Mouse (Mus musculus) adrenal gland, adult 10 weeks (tissue): ENCODE data around the gene Hmcn1. TPM values are rescaled to one million over a fixed set of nuclear protein-coding genes. Genes with fewer than 3 reads are reported as not detected.

ENCODE experiments used
- polyA plus RNA-seq: library from polyadenylated mRNA; stranded (reverse); fragments of 350-450 nt; fragmentation: Illumina TruSeq; extraction: RNeasy Lipid Tissue Mini Kit (QIAGEN cat#74804); gene quantifications from one replicate; pipeline ENCODE4 v1.2.3, GENCODE M21; 2014; ENCODE audit warnings: low read depth, low replicate concordance

Hmcn1 gene
- 0.52 TPM for polyA plus RNA-seq

DNA sequence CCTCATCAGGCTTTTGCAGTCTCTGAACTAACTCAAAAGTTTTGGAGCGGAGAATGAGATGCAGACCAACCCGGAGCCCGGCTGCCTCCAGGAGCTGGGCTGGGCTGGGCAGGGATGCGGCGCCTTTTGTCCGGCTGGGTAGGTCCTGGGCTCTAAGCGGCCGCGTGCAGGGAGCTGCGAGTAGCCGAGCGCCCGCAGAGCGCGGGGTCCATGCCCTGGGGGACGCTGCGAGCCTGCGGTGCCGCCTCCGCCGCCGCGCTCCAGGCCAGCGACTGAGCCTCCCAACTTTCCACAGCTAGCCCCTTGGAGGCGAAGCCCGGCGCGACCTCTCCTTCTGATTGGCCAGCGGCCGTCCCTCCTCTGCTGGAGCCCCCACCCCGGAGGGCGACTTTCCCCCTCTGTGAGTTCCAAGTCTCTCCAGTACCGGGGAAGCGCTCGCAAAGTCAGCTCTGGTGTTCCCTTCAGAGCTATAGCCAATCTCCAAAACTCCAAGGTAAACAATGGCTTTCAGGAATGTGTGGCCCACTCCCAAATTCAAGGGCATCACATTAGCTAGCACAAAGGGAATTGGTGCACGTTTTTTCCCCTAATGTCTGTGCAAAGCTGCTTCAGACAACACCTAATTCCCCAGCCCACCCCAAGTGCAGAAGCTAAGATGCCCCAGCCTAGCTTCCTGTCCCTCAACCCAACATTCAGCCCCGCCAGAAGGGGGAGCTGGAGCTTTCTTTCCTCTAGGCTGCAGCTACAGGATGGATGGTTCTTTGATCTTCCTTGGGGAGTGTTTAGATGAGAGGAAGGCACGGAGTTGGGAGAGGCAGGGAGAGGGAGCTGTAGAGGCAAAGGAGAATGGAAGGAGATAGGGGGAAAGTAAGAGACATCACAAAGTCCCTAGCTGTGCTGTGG lies at the start of gene Hmcn1:
Hmcn1 (minus strand) TSS at position 274 of the 903 bp plus-strand sequence.

Other genes starting within 250 kb of the Hmcn1 start
- gene Gm47985, start 189.1 kb upstream of the Hmcn1 start, polyA plus RNA-seq, result not detected
- not detected for gene Gm8947, start 198.9 kb upstream of the Hmcn1 start, polyA plus RNA-seq
- not detected for gene Gm47995, start 205.0 kb upstream of the Hmcn1 start, polyA plus RNA-seq
- gene 3110040M04Rik, start 210.7 kb upstream of the Hmcn1 start, polyA plus RNA-seq, result not detected
- gene Gm47996, start 216.7 kb upstream of the Hmcn1 start, polyA plus RNA-seq, result not detected